In genomic region chr10:120678277-120678676, GRCm38 (mm10) we compare ENCODE assay signal across 19 mouse cellular contexts.
DNase-seq lines count a peak whose midpoint lies in the region; ATAC-seq lines count a peak whose summit lies in the region.
"Had no signal": no experiment of that assay in that cellular context is flagged by ENCODE, and none has a peak within 500 bp of the region (broad histone marks: within the 10 kb centered on the region; RNA-seq: fewer than 3 reads in every experiment).

No protein-coding gene starts in this region.

- no peaks in the 10 kb centered on the region for H3K9me3 ChIP-seq in heart, embryonic 12.5 days (replicated peaks)
- H3K9me3 ChIP-seq in embryonic facial prominence, embryonic 10.5 days: no peaks in the 10 kb centered on the region
- H3K9me3 ChIP-seq in embryonic facial prominence, embryonic 14.5 days (ENCODE audit: control insufficient read depth, low read length): no peaks in the 10 kb centered on the region
- no peaks in the 10 kb centered on the region for H3K9me3 ChIP-seq in midbrain, embryonic 11.5 days (ENCODE audit: control insufficient read depth, low read length)
- H3K9me3 ChIP-seq: embryonic facial prominence, embryonic 15.5 days; forebrain, embryonic 15.5 days; heart, embryonic 10.5 days; heart, embryonic 15.5 days; hindbrain, embryonic 13.5 days had no signal

- no peak overlapping the region for H3K4me3 ChIP-seq in heart, embryonic 12.5 days
- no peak overlapping the region for H3K4me3 ChIP-seq in embryonic facial prominence, embryonic 10.5 days
- no peak overlapping the region for H3K4me3 ChIP-seq in embryonic facial prominence, embryonic 14.5 days (ENCODE audit: low read depth, low read length)
- no peak overlapping the region for H3K4me3 ChIP-seq in midbrain, embryonic 11.5 days (ENCODE audit: low read depth, low read length)
- H3K4me3 ChIP-seq: embryonic facial prominence, embryonic 15.5 days; forebrain, embryonic 15.5 days; heart, embryonic 10.5 days; heart, embryonic 15.5 days; hindbrain, embryonic 13.5 days had no signal

- H3K27me3 ChIP-seq in heart, embryonic 12.5 days (replicated peaks): no peaks in the 10 kb centered on the region
- H3K27me3 ChIP-seq in embryonic facial prominence, embryonic 10.5 days (replicated peaks; ENCODE audit: low read depth, poor library complexity, severe bottlenecking): peaks cover 7% of the 10 kb centered on the region; the same call in 1 of the 2 replicates
- no peaks in the 10 kb centered on the region for H3K27me3 ChIP-seq in embryonic facial prominence, embryonic 14.5 days (replicated peaks; ENCODE audit: control insufficient read depth, insufficient read depth, low read length)
- no peaks in the 10 kb centered on the region for H3K27me3 ChIP-seq in midbrain, embryonic 11.5 days (ENCODE audit: control insufficient read depth, insufficient read depth, low read length)
- H3K27me3 ChIP-seq: embryonic facial prominence, embryonic 15.5 days; forebrain, embryonic 15.5 days; heart, embryonic 15.5 days; hindbrain, embryonic 13.5 days had no signal

- peak overlapping the region; percentile 13; the same call in 1 of the 2 replicates for H3K27ac ChIP-seq in heart, embryonic 12.5 days (ENCODE audit: poor library complexity, severe bottlenecking)
- peak overlapping the region; percentile 3; the same call in 1 of the 2 replicates for H3K27ac ChIP-seq in embryonic facial prominence, embryonic 10.5 days (replicated peaks)
- H3K27ac ChIP-seq in embryonic facial prominence, embryonic 14.5 days (replicated peaks; ENCODE audit: low read depth, low read length): peak overlapping the region; percentile 36; the same call in 1 of the 2 replicates
- H3K27ac ChIP-seq in midbrain, embryonic 11.5 days (ENCODE audit: low read depth, low read length): no peak overlapping the region
- H3K27ac ChIP-seq: embryonic facial prominence, embryonic 15.5 days; forebrain, embryonic 15.5 days; heart, embryonic 10.5 days; heart, embryonic 15.5 days; hindbrain, embryonic 13.5 days; hindbrain, postnatal 0 days had no signal

- H3K36me3 ChIP-seq in heart, embryonic 12.5 days: no peaks in the 10 kb centered on the region
- no peaks in the 10 kb centered on the region for H3K36me3 ChIP-seq in embryonic facial prominence, embryonic 10.5 days (replicated peaks)
- no peaks in the 10 kb centered on the region for H3K36me3 ChIP-seq in embryonic facial prominence, embryonic 14.5 days (ENCODE audit: control insufficient read depth, insufficient read depth, low read length)
- H3K36me3 ChIP-seq in midbrain, embryonic 11.5 days (ENCODE audit: control insufficient read depth, insufficient read depth, low read length): no peaks in the 10 kb centered on the region
- H3K36me3 ChIP-seq: embryonic facial prominence, embryonic 15.5 days; forebrain, embryonic 15.5 days; heart, embryonic 10.5 days; heart, embryonic 15.5 days; hindbrain, embryonic 13.5 days had no signal

- no peak overlapping the region for H3K9ac ChIP-seq in heart, embryonic 12.5 days
- no peak overlapping the region for H3K9ac ChIP-seq in embryonic facial prominence, embryonic 14.5 days (ENCODE audit: low read depth, low read length)
- no peak overlapping the region for H3K9ac ChIP-seq in midbrain, embryonic 11.5 days (ENCODE audit: low read length)
- H3K9ac ChIP-seq: embryonic facial prominence, embryonic 15.5 days; forebrain, embryonic 15.5 days; heart, embryonic 15.5 days; hindbrain, embryonic 13.5 days had no signal

- no peak for ATAC-seq in heart, embryonic 12.5 days (ENCODE audit: insufficient number of reproducible peaks, low FRiP score)
- no peak for ATAC-seq in embryonic facial prominence, embryonic 14.5 days (ENCODE audit: low read depth)
- ATAC-seq in midbrain, embryonic 11.5 days (ENCODE audit: low FRiP score): no peak
- ATAC-seq in megakaryocyte-erythroid progenitor cell, adult 5-6 weeks (replicated peaks; ENCODE audit: low FRiP score, low TSS enrichment, poor library complexity, severe bottlenecking): no peak
- ATAC-seq: forebrain, embryonic 15.5 days; hindbrain, postnatal 0 days had no signal

- H3K4me2 ChIP-seq in heart, embryonic 12.5 days: no peak overlapping the region
- no peak overlapping the region for H3K4me2 ChIP-seq in embryonic facial prominence, embryonic 14.5 days (ENCODE audit: low read depth, low read length)
- no peak overlapping the region for H3K4me2 ChIP-seq in midbrain, embryonic 11.5 days
- H3K4me2 ChIP-seq: embryonic facial prominence, embryonic 15.5 days; forebrain, embryonic 15.5 days; heart, embryonic 15.5 days; hindbrain, embryonic 13.5 days had no signal

- H3K4me1 ChIP-seq in heart, embryonic 12.5 days (replicated peaks): peaks cover 54% of the 10 kb centered on the region
- peaks cover 34% of the 10 kb centered on the region for H3K4me1 ChIP-seq in embryonic facial prominence, embryonic 10.5 days
- H3K4me1 ChIP-seq in embryonic facial prominence, embryonic 14.5 days (ENCODE audit: control insufficient read depth, insufficient read depth, low read length): no peaks in the 10 kb centered on the region; the same call in 1 of the 2 replicates
- H3K4me1 ChIP-seq in midbrain, embryonic 11.5 days (ENCODE audit: control insufficient read depth, insufficient read depth, low read length): no peaks in the 10 kb centered on the region
- H3K4me1 ChIP-seq: forebrain, embryonic 15.5 days had no signal

- WGBS in heart, embryonic 12.5 days: 53% methylated on average over 8 of the region's 8 CpGs
- 43% methylated on average over 8 of the region's 8 CpGs for WGBS in embryonic facial prominence, embryonic 10.5 days
- WGBS in embryonic facial prominence, embryonic 14.5 days: 32% methylated on average over 8 of the region's 8 CpGs
- WGBS in midbrain, embryonic 11.5 days: 83% methylated on average over 8 of the region's 8 CpGs

- DNase-seq in heart, adult 8-10 months (ENCODE audit: low spot score): no peak
- peak; percentile 43 for DNase-seq in embryonic facial prominence, embryonic 10.5 days (ENCODE audit: low spot score)
- peak; percentile 65 for DNase-seq in embryonic facial prominence, embryonic 14.5 days (ENCODE audit: low spot score)
- DNase-seq in adrenal gland, postnatal 25 days: no peak
- DNase-seq in midbrain, embryonic 11.5 days (ENCODE audit: low spot score, missing footprints): no peak
- DNase-seq: adrenal gland, adult 8-10 months; cerebellum, adult 11-12 months; cerebellum, adult 9-10 months; cerebellum, postnatal 25 days; gastrocnemius, postnatal 36 days; heart, postnatal 14 days had no signal

Comparison
In these comparisons a context has a peak if more than half of its experiments do, and no peak if none do; other contexts are left out.
1. DNase-seq: peak in embryonic facial prominence, embryonic 10.5 days (single experiment) and embryonic facial prominence, embryonic 14.5 days (single experiment); none in heart, adult 8-10 months (single experiment), adrenal gland, postnatal 25 days (single experiment) and midbrain, embryonic 11.5 days (single experiment).